Mouse (Mus musculus) thymus, adult 2 months (tissue): ENCODE results near the gene Cyp2w1. TPM values are rescaled to one million over a fixed set of nuclear protein-coding genes. Genes with fewer than 3 reads are reported as not detected.

Experiments
- DNase-seq: peaks from one replicate; pipeline ENCODE4 v3.0.0; 2021
- H3K27ac ChIP-seq: fragments of 200-500 bp; 2 replicates; pipeline ENCODE4 v1.5.1; 2012; ENCODE audit warnings: low read length, control low read depth; ENCODE audit not compliant: control insufficient read depth, insufficient read depth
- H3K27me3 ChIP-seq: fragments of 200-500 bp; 2 replicates; pipeline ENCODE4 v1.6.1; 2012; ENCODE audit warnings: mild to moderate bottlenecking, low read length, moderate library complexity, mixed read lengths; ENCODE audit not compliant: control insufficient read depth, insufficient read depth
- H3K36me3 ChIP-seq: fragments of 200-500 bp; 2 replicates; pipeline ENCODE4 v1.6.1; 2012; ENCODE audit warnings: mild to moderate bottlenecking, low read length, moderate library complexity; ENCODE audit not compliant: control insufficient read depth, insufficient read depth
- H3K4me1 ChIP-seq: fragments of 200-500 bp; replicated peaks from 2 replicates; pipeline ENCODE4 v1.6.1; 2012; ENCODE audit warnings: low read length; ENCODE audit not compliant: control insufficient read depth, insufficient read depth
- H3K4me3 ChIP-seq: fragments of 200-500 bp; 2 replicates; pipeline ENCODE4 v1.5.1; 2012; ENCODE audit warnings: mild to moderate bottlenecking, low read length, control low read depth, moderate library complexity; ENCODE audit not compliant: control insufficient read depth, insufficient read depth
- CTCF ChIP-seq: fragments of 200-500 bp; IDR thresholded peaks from 2 replicates; pipeline ENCODE4 v1.5.1; 2012; ENCODE audit warnings: mild to moderate bottlenecking, control low read depth, low read length, moderate library complexity, borderline replicate concordance; ENCODE audit not compliant: control insufficient read depth, poor library complexity, insufficient read depth; ENCODE audit errors: extremely low read depth
- POLR2A ChIP-seq: fragments of 200-500 bp; IDR thresholded peaks from 2 replicates; pipeline ENCODE4 v1.6.1; 2012; ENCODE audit warnings: mild to moderate bottlenecking, low read length, control low read depth, moderate library complexity; ENCODE audit not compliant: control insufficient read depth, poor library complexity, insufficient read depth; ENCODE audit errors: extremely low read depth
- WGBS: fragments of 180-500 bp; shearing (Covaris S2); methylation state at CpG from one replicate; pipeline ENCODE4 v1.1.7; 2018; 5-methylcytosine and 5-hydroxymethylcytosine counted together
- polyA plus RNA-seq: library from polyadenylated mRNA; depleted of rRNA; stranded (reverse); fragments of >200 nt; gene quantifications from 2 replicates; pipeline ENCODE4 v1.2.3, GENCODE M21; 2012

Cyp2w1 gene
- polyA plus RNA-seq, 1 experiment = 0.20 TPM

DNA sequence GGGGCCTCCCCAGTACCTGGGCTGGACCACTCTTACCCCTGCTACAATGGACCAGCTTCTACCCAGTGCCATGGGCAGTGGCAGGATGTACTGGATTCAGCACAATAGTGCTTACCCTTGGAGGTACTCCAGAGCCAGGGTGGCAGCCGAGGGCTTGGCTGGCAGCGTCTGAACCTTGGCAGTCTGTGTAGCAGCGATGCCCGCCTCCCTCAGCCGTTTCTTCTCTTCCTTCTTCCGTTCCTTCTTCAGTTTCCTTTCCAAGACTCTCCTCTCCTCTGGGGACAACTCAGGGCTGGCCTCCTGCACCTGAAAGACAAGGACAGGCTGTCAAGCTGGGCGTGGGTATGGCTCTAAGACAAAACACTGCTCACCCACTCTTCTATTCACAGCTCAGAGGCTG is 11.4 kb downstream of the Cyp2w1 start:
- H3K27ac ChIP-seq = no peak overlapping the region
- H3K4me1 ChIP-seq = peaks cover 29% of the 10 kb centered on the region
- DNase-seq = no peak
- H3K4me3 ChIP-seq = no peak overlapping the region
- no peaks in the 10 kb centered on the region for H3K27me3 ChIP-seq
- TF ChIP-seq CTCF = no peak
- no peak for TF ChIP-seq POLR2A
- no peaks in the 10 kb centered on the region for H3K36me3 ChIP-seq
- 60% methylated on average over 7 of the region's 7 CpGs for WGBS

DNA sequence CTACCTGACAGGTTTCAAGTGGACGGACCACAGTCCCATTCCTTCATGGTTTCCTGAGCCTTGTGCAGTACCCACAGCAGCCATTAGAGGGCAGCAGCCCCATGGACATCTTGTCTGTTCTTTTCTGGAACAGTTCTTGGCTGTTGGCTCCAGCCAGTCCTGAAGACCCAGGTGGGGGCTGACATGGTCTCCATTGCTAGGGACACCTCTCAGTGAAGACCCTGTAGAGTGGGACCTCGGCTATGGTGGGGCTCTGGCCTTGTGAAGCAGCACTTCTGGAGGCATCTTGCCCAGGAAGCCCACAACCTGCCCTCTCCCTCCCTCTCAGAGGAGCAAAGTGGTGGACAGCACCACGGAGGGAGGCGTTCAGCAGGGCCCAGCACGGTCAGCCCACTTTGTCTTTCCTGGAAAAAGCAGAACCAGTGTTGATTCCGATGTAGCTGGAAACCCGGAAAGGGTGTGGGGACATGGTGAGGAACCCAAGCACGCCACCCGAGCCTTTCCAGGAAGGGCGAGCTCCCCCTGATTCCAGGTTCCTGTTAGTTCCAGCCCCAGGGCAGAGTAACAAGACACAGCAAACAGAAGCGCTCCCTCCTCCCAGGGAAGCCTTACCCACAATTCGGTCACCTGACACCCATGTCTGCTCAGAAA is 12.0 kb downstream of the Cyp2w1 start:
- peaks cover 31% of the 10 kb centered on the region for H3K4me1 ChIP-seq
- H3K27me3 ChIP-seq = no peaks in the 10 kb centered on the region
- H3K4me3 ChIP-seq = no peak overlapping the region
- TF ChIP-seq CTCF = peak; percentile 68; the same call in 1 of the 2 replicates
- no peak for TF ChIP-seq POLR2A
- no peak overlapping the region for H3K27ac ChIP-seq
- 24% methylated on average over 12 of the region's 12 CpGs for WGBS
- H3K36me3 ChIP-seq = no peaks in the 10 kb centered on the region
- peak; percentile 87 for DNase-seq

DNA sequence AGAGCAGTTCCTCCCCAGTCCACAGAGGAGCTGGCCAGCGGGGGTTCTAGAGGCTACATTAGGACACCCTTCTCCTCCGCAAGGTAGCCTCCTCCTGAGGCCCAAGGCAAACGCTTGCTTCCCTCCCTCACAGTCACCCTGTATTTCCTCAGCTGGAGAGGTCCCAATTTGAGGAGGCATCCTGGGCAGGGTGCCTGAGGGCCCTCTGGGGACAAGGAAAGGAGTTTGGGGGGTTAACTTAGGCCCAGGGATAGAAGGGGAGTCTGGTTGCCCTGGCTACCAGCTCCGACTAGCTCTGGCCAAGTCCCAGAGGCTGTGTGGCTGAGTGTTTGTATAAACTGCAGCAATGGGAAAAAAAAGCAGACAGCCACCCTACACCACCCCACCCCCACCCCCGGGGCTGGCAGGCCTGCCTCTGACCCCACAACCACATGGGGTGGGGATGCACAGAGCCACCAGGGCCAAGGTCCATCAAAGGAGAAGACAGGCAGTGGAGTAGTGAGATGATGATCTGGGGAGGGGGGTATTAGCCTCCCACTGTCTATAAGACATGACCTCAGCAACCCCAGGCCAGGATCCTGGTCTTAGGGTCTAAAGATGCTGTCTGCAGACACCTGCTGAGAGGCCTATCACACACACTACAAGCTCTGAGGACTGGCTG is 12.6 kb downstream of the Cyp2w1 start:
- no peaks in the 10 kb centered on the region for H3K27me3 ChIP-seq
- no peaks in the 10 kb centered on the region for H3K36me3 ChIP-seq
- TF ChIP-seq POLR2A = no peak
- TF ChIP-seq CTCF = no peak
- DNase-seq = no peak
- H3K4me1 ChIP-seq = peaks cover 31% of the 10 kb centered on the region
- no peak overlapping the region for H3K4me3 ChIP-seq
- H3K27ac ChIP-seq = 0 out of 2 replicates have a peak overlapping the region, but pooled peaks have one; percentile 21
- 33% methylated on average over 5 of the region's 5 CpGs for WGBS

DNA sequence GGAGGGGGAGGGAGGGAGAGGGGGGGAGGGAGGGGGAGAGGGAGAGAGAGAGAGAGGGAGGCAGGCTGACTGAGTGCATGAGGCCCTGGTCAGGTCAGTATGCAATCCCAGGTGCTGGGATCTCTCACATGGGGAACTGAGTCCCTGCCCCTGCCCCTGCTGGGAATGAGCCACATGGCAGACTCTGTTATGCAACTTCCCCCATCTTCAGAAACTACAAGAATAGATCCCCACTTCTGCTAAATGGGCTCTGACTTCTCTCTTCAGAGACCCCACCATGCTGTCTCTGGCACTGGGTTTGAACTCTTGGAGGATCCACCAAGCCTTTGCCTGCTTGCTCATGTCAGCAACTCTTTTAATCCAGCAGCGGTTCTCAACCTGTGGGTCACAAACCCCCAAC is 13.4 kb downstream of the Cyp2w1 start:
- Histone ChIP-seq H3K27ac (no peak overlapping the region), H3K4me3 (no peak overlapping the region), H3K4me1 (peaks cover 31% of the 10 kb centered on the region), H3K27me3 (no peaks in the 10 kb centered on the region), H3K36me3 (no peaks in the 10 kb centered on the region)
- no peak for DNase-seq
- TF ChIP-seq CTCF = no peak
- TF ChIP-seq POLR2A = no peak
- 64% methylated on average over 1 of the region's 1 CpGs for WGBS

DNA sequence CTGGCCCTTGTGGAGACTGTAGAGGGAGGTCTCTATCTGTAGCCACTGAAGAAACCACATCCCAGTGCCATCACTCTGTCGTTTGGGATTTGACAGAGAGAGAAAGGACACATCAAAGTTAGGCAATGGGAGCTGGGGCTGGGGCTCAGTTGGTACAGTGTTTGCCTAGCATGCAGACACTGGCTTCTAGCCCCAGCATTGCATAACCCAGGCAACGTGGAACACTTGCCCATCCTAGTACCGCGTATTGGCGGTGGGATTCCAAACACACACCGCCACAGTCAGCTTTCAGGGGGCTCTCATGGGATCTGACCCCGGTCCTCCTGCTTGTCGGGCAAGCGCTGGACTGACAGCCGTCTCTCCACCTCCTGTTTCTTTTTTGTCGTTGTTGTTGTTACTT is 14.1 kb downstream of the Cyp2w1 start:
- no peak for DNase-seq
- no peaks in the 10 kb centered on the region for H3K36me3 ChIP-seq
- no peak overlapping the region for H3K4me3 ChIP-seq
- H3K27ac ChIP-seq = no peak overlapping the region
- peaks cover 33% of the 10 kb centered on the region for H3K4me1 ChIP-seq
- no peaks in the 10 kb centered on the region for H3K27me3 ChIP-seq
- no peak for TF ChIP-seq CTCF
- no peak for TF ChIP-seq POLR2A
- WGBS = 86% methylated on average over 11 of the region's 11 CpGs

DNA sequence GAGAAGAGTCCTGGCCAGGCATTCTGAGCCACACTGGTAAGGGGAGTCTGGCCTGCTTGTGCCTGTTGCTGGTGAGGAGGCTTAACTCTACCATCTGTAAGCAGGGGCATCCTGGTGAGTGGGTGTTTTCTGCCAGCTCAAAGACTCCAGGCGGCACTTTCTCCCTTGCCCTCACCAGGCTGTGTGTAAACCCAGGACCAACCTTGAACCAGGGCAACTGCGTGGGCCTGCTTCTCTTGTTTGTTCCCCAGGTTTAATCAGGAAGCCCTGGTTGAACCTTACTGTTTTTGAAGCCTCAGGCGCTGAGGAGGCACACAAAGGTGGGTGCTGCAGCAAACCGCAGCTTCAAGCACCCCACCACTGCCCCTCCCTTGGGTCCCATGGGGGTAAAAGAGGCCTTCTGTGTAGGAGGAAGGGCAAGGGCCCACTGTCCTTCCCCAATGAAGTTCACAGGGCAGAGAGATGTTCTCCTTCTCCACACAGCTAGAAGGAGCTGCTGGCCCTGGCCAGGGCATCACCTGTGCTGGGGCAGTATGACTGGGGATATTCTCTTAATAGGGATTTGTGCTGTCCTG is 15.6 kb downstream of the Cyp2w1 start:
- TF ChIP-seq CTCF = no peak
- TF ChIP-seq POLR2A = no peak
- 66% methylated on average over 4 of the region's 4 CpGs for WGBS
- peaks cover 44% of the 10 kb centered on the region for H3K4me1 ChIP-seq
- H3K36me3 ChIP-seq = no peaks in the 10 kb centered on the region
- H3K4me3 ChIP-seq = no peak overlapping the region
- no peaks in the 10 kb centered on the region for H3K27me3 ChIP-seq
- no peak for DNase-seq
- no peak overlapping the region for H3K27ac ChIP-seq
